Mouse (Mus musculus) liver, embryonic 12.5 days (tissue): Measurements from ENCODE around the gene 4930480E11Rik. TPM values are rescaled to one million over a fixed set of nuclear protein-coding genes. Genes with fewer than 3 reads are reported as not detected.
"Not testable (repeated sequence)": the region's sequence is repeated elsewhere in the genome, so short reads cannot be mapped to it uniquely, and the experiment has no call there.

Experiments
- ATAC-seq: fragments of 200-750 bp; cut with Nextera tagmentation; 2 replicates; pipeline ENCODE4 v1.8.0; 2017; ENCODE audit warnings: moderate number of reproducible peaks, mild to moderate bottlenecking, moderate library complexity
- H3K27ac ChIP-seq: fragments of 300-500 bp; sonication (generic); 2 replicates; pipeline ENCODE4 v1.5.1; 2016; ENCODE audit warnings: mild to moderate bottlenecking
- H3K27me3 ChIP-seq: fragments of 300-500 bp; sonication (generic); replicated peaks from 2 replicates; pipeline ENCODE4 v1.6.1; 2016; ENCODE audit warnings: mild to moderate bottlenecking, moderate library complexity
- H3K36me3 ChIP-seq: fragments of 300-500 bp; sonication (generic); 2 replicates; pipeline ENCODE4 v1.6.1; 2016; ENCODE audit warnings: mild to moderate bottlenecking, moderate library complexity
- H3K4me1 ChIP-seq: fragments of 300-500 bp; sonication (generic); 2 replicates; pipeline ENCODE4 v1.6.1; 2016
- H3K4me2 ChIP-seq: fragments of 300-500 bp; sonication (generic); 2 replicates; pipeline ENCODE4 v1.6.1; 2016; ENCODE audit warnings: mild to moderate bottlenecking, moderate library complexity
- H3K4me3 ChIP-seq: fragments of 300-500 bp; sonication (generic); 2 replicates; pipeline ENCODE4 v1.5.1; 2016; ENCODE audit warnings: mild to moderate bottlenecking, moderate library complexity
- H3K9ac ChIP-seq: fragments of 300-500 bp; sonication (generic); 2 replicates; pipeline ENCODE4 v1.6.1; 2016; ENCODE audit warnings: mild to moderate bottlenecking, moderate library complexity
- H3K9me3 ChIP-seq: fragments of 300-500 bp; sonication (generic); replicated peaks from 2 replicates; pipeline ENCODE4 v1.6.1; 2016; ENCODE audit warnings: mild to moderate bottlenecking, moderate library complexity
- WGBS: fragments of 180-500 bp; shearing (Covaris S2); methylation state at CpG from one replicate; pipeline ENCODE4 v1.1.7; 2016; ENCODE audit not compliant: insufficient replicate concordance; 5-methylcytosine and 5-hydroxymethylcytosine counted together
- polyA plus RNA-seq: library from polyadenylated mRNA; unstranded; fragments of >200 nt; fragmentation: Nextera tagmentation; extraction: Ambion mirVana; gene quantifications from 2 replicates; pipeline ENCODE4 v1.2.1, GENCODE M21; 2016

4930480E11Rik gene
- polyA plus RNA-seq = not detected in 2 replicates

DNA sequence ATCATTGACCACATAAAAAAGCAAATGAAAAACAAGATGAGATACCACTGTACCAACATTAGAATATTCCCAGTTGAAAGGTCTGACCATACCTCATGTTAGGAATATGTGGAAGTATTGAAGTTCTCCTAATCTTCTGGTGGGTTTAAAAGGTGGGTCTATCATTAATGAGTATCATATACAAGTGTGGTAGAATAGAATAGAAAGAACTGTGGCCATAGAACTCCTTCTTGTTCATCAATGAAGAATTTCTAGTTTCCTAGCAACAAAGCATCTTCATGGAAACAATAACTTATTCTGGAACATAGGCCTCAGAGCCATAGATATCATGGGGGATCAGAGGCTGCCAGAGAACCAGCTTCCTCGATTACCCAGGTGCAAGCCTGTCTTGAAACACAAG, at the start of gene 4930480E11Rik:
Gene 4930480E11Rik, plus strand, starts transcription at position 301 of the 400 bp plus-strand sequence.
- no peak within 1 kb of the TSS for H3K27ac ChIP-seq
- no peak within 1 kb of the TSS for H3K9ac ChIP-seq
- H3K27me3 ChIP-seq = no peaks in the 10 kb centered on the region
- H3K4me3 ChIP-seq = no peak within 1 kb of the TSS
- no peak for ATAC-seq
- H3K36me3 ChIP-seq = no peaks in the 10 kb centered on the region
- no peaks in the 10 kb centered on the region for H3K4me1 ChIP-seq
- H3K9me3 ChIP-seq = no peaks in the 10 kb centered on the region
- no peak within 1 kb of the TSS for H3K4me2 ChIP-seq
- WGBS = 58% methylated on average over 1 of the region's 1 CpGs

DNA sequence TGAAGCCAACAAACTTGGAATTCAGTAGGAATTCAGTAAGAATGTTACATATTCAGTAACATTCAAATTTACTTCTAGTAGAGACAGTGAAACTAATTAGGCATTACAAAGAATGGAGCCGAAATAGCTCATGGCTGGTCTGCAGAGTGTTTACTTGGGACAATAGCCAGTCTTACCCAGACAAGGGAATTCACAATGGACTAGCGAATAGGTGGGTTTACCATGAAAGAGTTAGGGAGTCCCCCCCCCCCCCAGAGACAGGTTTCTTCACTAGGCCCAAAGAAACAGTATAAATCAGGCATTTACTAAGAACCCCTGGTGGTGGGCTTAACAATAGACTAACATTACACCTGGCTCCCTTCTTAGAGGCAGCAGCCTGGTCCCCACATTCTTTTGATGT, 33.9 kb downstream of the 4930480E11Rik start:
- ATAC-seq, H3K4me3 ChIP-seq, H3K4me2 ChIP-seq, H3K9ac ChIP-seq, H3K27me3 ChIP-seq, H3K9me3 ChIP-seq, H3K27ac ChIP-seq, H3K36me3 ChIP-seq, H3K4me1 ChIP-seq: not testable (repeated sequence)
- 53% methylated on average over 2 of the region's 2 CpGs for WGBS

Other genes with a start within 250 kb of the 4930480E11Rik start
- not detected in 2 replicates for gene Gm5938, start 244.2 kb upstream of the 4930480E11Rik start, polyA plus RNA-seq
- gene Obp1b, start 182.9 kb upstream of the 4930480E11Rik start, polyA plus RNA-seq = not detected in 2 replicates
- gene Gm14743, start 123.7 kb upstream of the 4930480E11Rik start, polyA plus RNA-seq = not detected in 2 replicates
- 2.6 and 3.2 TPM in 2 replicates for gene Prrg1, start 214.3 kb downstream of the 4930480E11Rik start, polyA plus RNA-seq